Mouse (Mus musculus) cerebellum, postnatal 36 days (tissue): Measurements from ENCODE around the gene Lsmem1.
"Not testable (repeated sequence)": the region's sequence is repeated elsewhere in the genome, so short reads cannot be mapped to it uniquely, and the experiment has no call there.

Experiments used
- DNase-seq, 2 experiments: peaks; one replicate each; pipeline ENCODE4 v3.0.0; 2021 to 2022; ENCODE audit warnings: mixed read lengths in 2 of 2

Gene Lsmem1

DNA sequence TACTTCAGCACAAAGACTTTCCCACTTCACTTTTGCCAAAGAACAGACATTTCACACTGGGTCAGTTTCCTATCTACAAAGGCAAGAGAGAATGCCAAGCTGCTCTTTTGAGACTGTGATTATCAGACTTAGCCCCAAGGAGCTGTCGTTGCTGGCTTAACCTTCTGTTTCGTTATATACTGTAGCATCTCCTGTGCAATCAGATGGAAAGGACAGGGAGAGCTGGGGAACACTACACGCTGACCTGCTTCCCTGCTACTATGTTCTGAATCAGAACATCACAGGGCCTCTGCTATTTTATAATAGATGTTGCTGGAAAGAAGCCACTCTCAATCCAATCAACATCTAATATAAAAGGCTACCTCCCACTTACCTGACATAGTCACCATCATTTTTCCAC is 9.8 kb upstream of the Lsmem1 start:
- no peak for DNase-seq

DNA sequence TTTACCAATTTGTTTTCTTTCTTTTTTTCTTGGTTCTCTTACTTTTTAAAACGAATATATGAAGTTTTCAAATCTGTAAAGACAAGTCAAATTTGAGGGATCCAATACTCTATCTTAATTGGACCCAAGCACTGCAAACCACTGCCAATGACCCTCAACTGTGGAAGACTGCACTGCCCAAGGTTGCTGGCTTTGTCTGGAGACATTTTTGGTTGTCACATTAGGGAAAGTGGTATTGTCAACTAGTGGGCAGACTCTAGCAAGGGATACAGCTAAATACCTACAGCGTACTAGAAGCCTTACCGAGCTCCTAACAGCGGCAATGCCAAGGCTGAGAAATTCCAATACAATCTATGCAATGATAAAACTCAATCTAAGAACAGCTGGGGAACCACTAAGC is 8.6 kb upstream of the Lsmem1 start:
- DNase-seq, result no peak

- no peak for DNase-seq
These were observed 3.1 kb upstream of the Lsmem1 start for GRCm38 (mm10) chr12:40202161-40203035.

GRCm38 (mm10) chr12:40200484-40201235 is 1.4 kb upstream of the Lsmem1 start:
- DNase-seq, result no peak

DNA sequence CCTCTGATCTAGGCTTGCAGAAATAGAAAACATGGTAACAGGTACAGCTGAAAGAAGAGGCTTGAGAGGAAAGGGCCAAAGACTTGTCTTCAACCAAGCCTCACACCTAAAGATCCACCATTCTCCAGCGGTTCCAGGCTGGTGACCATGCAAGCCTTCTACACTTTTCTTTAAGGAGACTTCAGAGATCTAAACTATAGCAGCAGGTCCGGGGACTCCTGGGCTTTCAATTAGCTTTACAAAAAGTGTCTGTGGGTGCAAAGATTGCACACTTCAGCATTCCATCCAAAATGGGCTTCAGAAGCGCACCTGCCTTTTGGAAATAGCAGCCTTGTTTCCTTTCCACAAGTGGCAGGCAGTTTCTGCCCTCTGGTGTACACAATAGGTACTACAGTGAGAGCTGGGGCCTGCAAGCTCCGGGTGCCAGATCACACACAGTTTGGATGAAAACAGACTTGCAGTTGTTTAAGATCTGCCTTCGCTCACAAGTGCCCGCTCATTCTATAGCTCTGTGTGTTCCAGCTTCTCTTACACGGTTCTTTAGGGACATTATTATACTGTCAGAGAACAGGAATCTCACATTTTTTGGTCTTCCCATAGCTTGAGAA is 609 bp upstream of the Lsmem1 start:
- peak; percentile 51 to 75 for DNase-seq

GRCm38 (mm10) chr12:40198427-40198826 is 863 bp downstream of the Lsmem1 start:
- DNase-seq, result no peak

GRCm38 (mm10) chr12:40198019-40198418 is 1.3 kb downstream of the Lsmem1 start:
- no peak for DNase-seq

DNA sequence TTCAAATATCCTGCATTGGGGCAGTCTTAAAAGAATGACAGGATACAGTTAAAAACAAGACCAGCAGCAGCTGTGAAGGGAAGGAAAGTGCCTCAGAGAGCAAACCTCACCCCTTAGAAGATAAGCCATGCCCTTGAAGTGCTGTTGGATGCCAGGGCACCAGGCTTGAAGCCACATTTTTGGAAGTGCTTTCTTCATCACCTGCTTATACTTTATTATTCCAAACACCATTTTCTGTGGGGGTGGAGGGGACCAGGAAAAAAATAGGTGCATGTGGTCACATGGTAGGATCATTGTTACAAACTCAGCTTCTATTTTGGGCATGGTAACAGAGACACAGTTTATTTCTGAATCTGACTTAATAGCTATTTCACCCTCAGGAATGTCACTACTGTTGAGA is 1.8 kb downstream of the Lsmem1 start:
- DNase-seq, result no peak

GRCm38 (mm10) chr12:40185474-40185873 is 13.8 kb downstream of the Lsmem1 start:
- no peak for DNase-seq

DNA sequence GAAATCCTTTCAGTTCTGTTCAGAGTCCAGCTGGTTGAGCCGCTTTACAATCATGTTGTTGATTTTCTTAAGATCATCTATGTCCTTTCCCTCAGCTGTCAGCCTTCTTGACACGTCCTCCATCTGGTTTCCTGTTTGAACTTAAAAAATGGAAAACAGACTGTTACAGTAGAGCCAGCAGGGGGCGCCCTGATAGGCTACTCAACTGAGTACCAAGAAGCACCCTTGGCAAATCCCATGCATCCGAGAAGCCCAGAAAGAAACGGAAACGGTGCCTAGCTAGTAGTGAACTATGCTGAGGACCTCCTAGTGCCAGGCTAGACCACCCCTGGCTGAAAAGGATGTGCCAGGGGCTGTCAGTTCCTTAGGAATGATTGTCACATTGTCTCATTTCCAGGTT is 22.2 kb downstream of the Lsmem1 start:
- DNase-seq, result peak in 1 of 2 experiments; percentile 7

DNA sequence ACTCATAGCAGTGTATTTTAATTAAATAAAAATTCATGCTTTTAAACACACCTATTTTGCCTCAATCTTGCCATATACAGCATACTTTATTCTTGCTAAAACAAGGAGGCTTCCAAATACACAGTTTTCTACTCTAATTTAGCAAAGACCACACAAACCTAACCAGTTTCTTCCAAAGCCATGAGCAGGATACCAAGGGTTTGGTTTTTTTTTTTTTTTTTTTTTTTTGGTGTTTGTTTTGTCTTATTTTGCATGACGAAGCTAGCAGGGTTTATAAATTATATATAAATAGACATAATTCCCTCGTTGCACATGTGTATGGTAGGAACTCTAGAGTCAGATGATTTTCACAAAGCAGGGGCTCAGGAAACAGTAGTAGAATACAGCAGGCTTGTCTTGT is 23.1 kb downstream of the Lsmem1 start:
- DNase-seq, result no peak

DNA sequence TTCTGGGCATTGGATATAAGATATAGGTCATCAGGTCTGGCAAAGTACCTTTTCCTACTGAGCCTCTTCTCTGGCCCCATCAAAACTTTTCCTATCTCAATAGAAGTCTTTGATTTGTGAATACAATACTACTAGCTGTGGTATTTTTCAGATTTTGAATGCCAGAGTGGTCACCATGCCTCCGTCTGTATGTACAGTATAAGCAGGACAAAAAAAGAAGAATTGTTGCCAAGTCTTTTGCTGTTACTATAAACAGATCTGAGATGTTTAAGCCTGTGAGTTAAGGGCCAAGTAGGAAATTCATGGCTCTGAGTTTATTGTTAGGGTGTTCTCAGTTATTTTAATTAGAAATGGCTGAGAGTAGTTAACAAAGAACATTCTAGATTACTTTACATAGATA is 24.1 kb downstream of the Lsmem1 start:
- DNase-seq, result not testable (repeated sequence)

- no peak for DNase-seq
These were observed 27.7 kb downstream of the Lsmem1 start for GRCm38 (mm10) chr12:40171637-40172036.

- no peak for DNase-seq
These were observed 29.6 kb downstream of the Lsmem1 start for GRCm38 (mm10) chr12:40169675-40170074.

DNA sequence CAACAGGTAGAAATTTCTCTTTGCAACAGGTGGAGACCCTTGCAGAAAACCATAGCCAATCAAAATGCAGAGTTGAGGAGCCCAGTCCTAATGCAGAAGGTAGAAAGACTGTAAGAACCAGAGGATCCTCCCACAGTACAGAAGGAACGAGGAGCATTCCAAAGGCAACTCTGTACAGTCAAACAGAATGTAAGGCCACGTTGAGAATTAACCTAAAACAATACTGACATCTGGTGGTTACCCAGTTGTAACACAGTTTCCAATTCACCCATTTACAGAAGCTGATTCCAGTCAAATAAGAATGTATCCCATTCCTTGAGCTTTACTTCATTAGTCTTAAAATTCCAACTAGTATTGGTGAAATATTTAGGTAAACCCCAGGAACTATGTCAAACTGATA is 34.7 kb downstream of the Lsmem1 start:
- peak in 1 of 2 experiments; percentile 4 for DNase-seq

DNA sequence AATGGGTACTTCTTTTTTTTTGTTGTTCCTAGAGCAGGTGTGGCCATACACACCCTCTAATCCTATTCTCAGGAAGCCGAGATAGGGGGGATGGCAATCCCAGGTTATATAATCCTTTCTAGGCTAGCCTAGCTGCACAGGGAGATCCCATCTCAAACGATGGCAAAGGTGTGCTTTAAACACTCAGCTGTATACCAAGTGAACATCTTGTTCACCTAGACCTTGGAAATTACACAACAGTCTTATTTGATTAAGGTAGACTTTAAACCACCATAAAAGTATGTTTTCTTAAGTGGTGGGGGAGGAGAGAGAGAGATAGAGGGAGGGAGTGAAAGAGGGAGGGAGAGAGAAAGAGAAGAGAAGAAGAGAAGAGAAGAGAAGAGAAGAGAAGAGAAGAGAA is 38.5 kb downstream of the Lsmem1 start:
- no peak for DNase-seq

DNA sequence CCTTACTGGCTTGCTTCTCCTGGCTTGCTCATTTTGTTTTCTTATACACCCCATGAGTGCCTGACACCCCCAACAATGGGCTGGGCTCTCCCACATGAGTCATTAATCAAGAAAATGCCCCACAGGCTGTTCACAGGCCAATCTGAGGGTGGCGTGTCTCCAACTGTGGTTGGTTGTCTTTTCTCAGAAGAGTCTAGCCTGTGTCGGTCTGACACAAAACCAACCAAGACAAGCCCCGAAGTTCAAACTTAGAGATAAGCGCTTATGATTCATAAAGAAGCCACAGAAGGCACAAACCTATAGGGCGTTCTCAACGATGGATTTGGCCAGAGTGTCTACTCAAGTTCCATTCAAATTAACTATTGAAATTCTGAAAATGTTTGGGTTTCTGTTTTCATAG is 45.1 kb downstream of the Lsmem1 start:
- no peak for DNase-seq

- no peak for DNase-seq
These were observed 46.8 kb downstream of the Lsmem1 start for GRCm38 (mm10) chr12:40152353-40153069.

- no peak for DNase-seq
These were observed 52.0 kb downstream of the Lsmem1 start for GRCm38 (mm10) chr12:40147319-40147718.

- no peak for DNase-seq
These were observed 52.8 kb downstream of the Lsmem1 start for GRCm38 (mm10) chr12:40146510-40146909.

- no peak for DNase-seq
These were observed 58.6 kb downstream of the Lsmem1 start for GRCm38 (mm10) chr12:40140706-40141105.

DNA sequence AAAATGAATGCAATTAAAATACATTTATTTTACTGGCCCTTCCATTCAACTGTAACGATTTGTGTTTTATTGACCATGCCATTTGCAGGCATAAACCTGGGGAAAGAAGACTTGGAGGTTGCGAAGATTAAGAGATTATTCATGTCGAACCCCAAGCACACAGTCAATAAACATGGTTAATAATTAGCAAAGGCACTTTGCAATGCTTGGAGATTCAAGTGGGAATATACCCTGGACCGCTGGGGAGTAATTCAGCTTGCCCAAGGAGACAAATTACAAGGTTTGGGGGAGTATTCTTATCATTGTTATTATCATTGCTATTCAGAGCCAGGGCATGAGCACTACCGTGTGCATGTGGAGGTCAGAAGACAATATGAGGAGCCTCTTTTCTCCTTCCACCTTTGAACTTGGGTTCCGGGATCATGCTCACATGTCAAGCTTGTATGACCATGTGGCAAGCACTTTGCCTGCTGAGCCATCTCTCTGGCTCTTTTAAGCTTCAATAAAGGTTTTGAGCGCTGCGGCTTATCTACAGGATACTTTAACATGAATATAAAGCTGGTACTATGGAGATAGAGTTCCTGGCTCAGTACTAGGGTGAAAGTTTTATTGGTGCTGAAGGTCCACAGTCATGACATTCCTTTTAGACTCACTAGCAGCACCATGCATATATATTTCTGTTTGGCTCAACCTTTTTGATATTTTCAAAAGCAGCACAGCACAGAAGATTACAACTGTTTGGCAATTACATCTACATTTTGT is 59.6 kb downstream of the Lsmem1 start:
- no peak for DNase-seq
